In the genomic region with DNA sequence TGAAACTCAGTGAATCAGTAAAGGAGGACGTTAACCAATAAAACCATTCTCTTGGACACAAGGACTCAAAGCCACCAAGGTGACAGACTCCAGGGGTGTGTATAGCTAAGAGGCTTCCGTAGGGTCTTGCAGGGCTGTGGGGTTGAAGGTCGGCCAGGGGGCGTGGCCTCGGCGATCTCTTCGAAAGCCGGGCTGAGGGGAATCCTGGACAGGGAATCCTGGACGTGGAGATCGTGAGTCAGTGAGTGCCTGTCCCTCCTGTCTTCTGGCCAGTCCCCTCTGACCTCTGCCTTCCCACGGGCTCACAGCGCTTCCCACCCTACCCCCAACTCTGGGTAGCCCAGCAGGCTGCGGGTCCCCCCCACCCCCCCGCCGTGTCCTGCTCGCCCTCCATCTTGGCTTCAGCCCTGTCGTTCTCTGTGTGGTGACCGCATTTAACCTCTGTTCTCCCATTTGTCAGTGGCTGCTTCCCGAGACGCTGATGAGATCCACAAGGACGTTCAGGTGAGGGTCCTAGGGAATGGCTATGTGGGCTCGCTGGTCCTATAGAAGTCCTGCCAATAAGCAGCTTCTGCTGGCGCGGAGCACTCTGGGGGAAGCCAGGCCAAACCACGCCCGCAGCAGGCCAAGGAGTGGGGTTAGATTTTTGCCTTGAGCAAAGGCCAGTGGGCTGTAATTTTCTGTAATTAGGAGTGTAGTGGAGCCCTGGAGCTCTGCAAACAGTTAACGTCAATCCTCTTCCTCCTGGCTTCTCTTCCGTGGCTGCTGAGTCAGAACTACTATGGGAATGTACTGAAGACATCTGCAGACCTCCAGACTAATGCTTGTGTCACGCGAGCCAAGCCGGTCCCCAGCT, we compare ENCODE assay signal across 9 mouse cellular contexts. TPM values are rescaled to one million over a fixed set of nuclear protein-coding genes. Genes with fewer than 3 reads are reported as not detected.
DNase-seq lines count a peak whose midpoint lies in the region; ATAC-seq lines count a peak whose summit lies in the region.
"Had no signal": no experiment of that assay in that cellular context is flagged by ENCODE, and none has a peak within 500 bp of the region (broad histone marks: within the 10 kb centered on the region; RNA-seq: fewer than 3 reads in every experiment).

A gene (plus strand): TSS at position 163 of the 856 bp plus-strand sequence.

- peak; percentile 56 to 68 for DNase-seq in right cerebral cortex, postnatal 10 days (ENCODE audit: low spot score in 2 of 2)
- DNase-seq in right cerebral cortex, postnatal 25 days, result no peak
- DNase-seq in heart, embryonic 10.5 days (ENCODE audit: low spot score), result peak; percentile 90
- DNase-seq in kidney, adult 9 months, result peak; percentile 91
- DNase-seq in liver, result peak; percentile 66

- H3K4me1 ChIP-seq in embryonic facial prominence, embryonic 12.5 days, result peaks cover 5% of the 10 kb centered on the region; the same call in 1 of the 2 replicates
- peaks cover 29% of the 10 kb centered on the region for H3K4me1 ChIP-seq in heart, embryonic 10.5 days
- H3K4me1 ChIP-seq in midbrain, embryonic 16.5 days (ENCODE audit: control insufficient read depth, insufficient read depth, low read length), result peaks cover 8% of the 10 kb centered on the region; the same call in 1 of the 2 replicates
- peaks cover 9% of the 10 kb centered on the region; the same call in 1 of the 2 replicates for H3K4me1 ChIP-seq in stomach, embryonic 14.5 days (ENCODE audit: control insufficient read depth, insufficient read depth, low read length)

- peak; percentile 64; the same call in 1 of the 2 replicates for ATAC-seq in embryonic facial prominence, embryonic 12.5 days (ENCODE audit: insufficient number of reproducible peaks, insufficient read depth, low FRiP score, low TSS enrichment)
- ATAC-seq in midbrain, embryonic 16.5 days, result 0 out of 2 replicates have a peak, but pooled peaks have one; percentile 58
- peak; percentile 77; the same call in 1 of the 2 replicates for ATAC-seq in stomach, embryonic 14.5 days (ENCODE audit: insufficient number of reproducible peaks, insufficient read depth, low FRiP score, low read depth)

- no peaks in the 10 kb centered on the region for H3K9me3 ChIP-seq in embryonic facial prominence, embryonic 12.5 days
- H3K9me3 ChIP-seq in heart, embryonic 10.5 days, result no peaks in the 10 kb centered on the region
- no peaks in the 10 kb centered on the region for H3K9me3 ChIP-seq in midbrain, embryonic 16.5 days (replicated peaks; ENCODE audit: control insufficient read depth, low read length, poor library complexity, severe bottlenecking)
- H3K9me3 ChIP-seq in stomach, embryonic 14.5 days (ENCODE audit: control insufficient read depth, low read depth, low read length), result no peaks in the 10 kb centered on the region
- H3K9me3 ChIP-seq: G1E had no signal

- H3K4me3 ChIP-seq in embryonic facial prominence, embryonic 12.5 days, result peak within 1 kb of the TSS; percentile 47
- H3K4me3 ChIP-seq in heart, embryonic 10.5 days, result peak within 1 kb of the TSS; percentile 73
- peak within 1 kb of the TSS; percentile 42 for H3K4me3 ChIP-seq in midbrain, embryonic 16.5 days (ENCODE audit: low read depth, low read length)
- H3K4me3 ChIP-seq in stomach, embryonic 14.5 days (ENCODE audit: low read depth, low read length), result peak within 1 kb of the TSS; percentile 31

- peak within 1 kb of the TSS; percentile 44 for H3K9ac ChIP-seq in embryonic facial prominence, embryonic 12.5 days
- H3K9ac ChIP-seq in midbrain, embryonic 16.5 days (ENCODE audit: low read depth, low read length), result peak within 1 kb of the TSS; percentile 64
- no peak within 1 kb of the TSS; the same call in 1 of the 2 replicates for H3K9ac ChIP-seq in stomach, embryonic 14.5 days (replicated peaks; ENCODE audit: low read depth, low read length)

- 0 out of 2 replicates have a peak, but pooled peaks cover 5% of the 10 kb centered on the region for H3K36me3 ChIP-seq in embryonic facial prominence, embryonic 12.5 days
- H3K36me3 ChIP-seq in heart, embryonic 10.5 days, result peaks cover 20% of the 10 kb centered on the region; the same call in 1 of the 2 replicates
- H3K36me3 ChIP-seq in midbrain, embryonic 16.5 days (ENCODE audit: control insufficient read depth, insufficient read depth, low read length), result 0 out of 2 replicates have a peak, but pooled peaks cover 4% of the 10 kb centered on the region
- H3K36me3 ChIP-seq in stomach, embryonic 14.5 days (ENCODE audit: control insufficient read depth, insufficient read depth, low read length), result no peaks in the 10 kb centered on the region
- H3K36me3 ChIP-seq: G1E had no signal

- WGBS in embryonic facial prominence, embryonic 12.5 days, result 9% methylated on average over 31 of the region's 31 CpGs
- WGBS in heart, embryonic 10.5 days, result 9% methylated on average over 31 of the region's 31 CpGs
- WGBS in midbrain, embryonic 16.5 days, result 11% methylated on average over 31 of the region's 31 CpGs
- 11% methylated on average over 31 of the region's 31 CpGs for WGBS in stomach, embryonic 14.5 days

- H3K27me3 ChIP-seq in embryonic facial prominence, embryonic 12.5 days, result no peaks in the 10 kb centered on the region
- no peaks in the 10 kb centered on the region for H3K27me3 ChIP-seq in heart, embryonic 10.5 days (ENCODE audit: insufficient read depth, poor library complexity, severe bottlenecking)
- no peaks in the 10 kb centered on the region for H3K27me3 ChIP-seq in midbrain, embryonic 16.5 days (ENCODE audit: control insufficient read depth, insufficient read depth, low read depth, low read length)
- H3K27me3 ChIP-seq in stomach, embryonic 14.5 days (ENCODE audit: control insufficient read depth, insufficient read depth, low read length), result no peaks in the 10 kb centered on the region

- H3K4me2 ChIP-seq in embryonic facial prominence, embryonic 12.5 days (replicated peaks), result peak within 1 kb of the TSS; percentile 64
- H3K4me2 ChIP-seq in midbrain, embryonic 16.5 days (ENCODE audit: low read length), result peak within 1 kb of the TSS; percentile 65
- H3K4me2 ChIP-seq in stomach, embryonic 14.5 days (replicated peaks; ENCODE audit: low read depth, low read length), result peak within 1 kb of the TSS; percentile 71

- H3K27ac ChIP-seq in embryonic facial prominence, embryonic 12.5 days, result 0 out of 2 replicates have a peak within 1 kb of the TSS, but pooled peaks have one; percentile 3
- peak within 1 kb of the TSS; percentile 94 for H3K27ac ChIP-seq in heart, embryonic 10.5 days
- no peak within 1 kb of the TSS; the same call in 1 of the 2 replicates for H3K27ac ChIP-seq in midbrain, embryonic 16.5 days (ENCODE audit: low read length)
- peak within 1 kb of the TSS; percentile 21; the same call in 1 of the 2 replicates for H3K27ac ChIP-seq in stomach, embryonic 14.5 days (ENCODE audit: low read length)

RNA-seq across cellular contexts. Expression of the gene that starts here (rescaled TPM):
- polyA plus RNA-seq in embryonic facial prominence, embryonic 12.5 days (2016; fragmentation: Nextera tagmentation; extraction: Ambion mirVana), result 28.5 and 30.4 TPM in 2 replicates
- polyA plus RNA-seq in heart, embryonic 10.5 days (2016; fragmentation: Nextera tagmentation; extraction: Ambion mirVana), result 46.2 and 55.0 TPM in 2 replicates
- 35.6 and 38.1 TPM in 2 replicates for polyA plus RNA-seq in midbrain, embryonic 16.5 days (2015; fragmentation: Nextera tagmentation; extraction: Ambion mirVana)
- polyA plus RNA-seq in stomach, embryonic 14.5 days (2014; fragmentation: Nextera tagmentation; extraction: Ambion mirVana), result 23.2 and 26.9 TPM in 2 replicates
- polyA plus RNA-seq: G1E had no signal
